Mouse (Mus musculus) neural tube, embryonic 13.5 days (tissue): Measurements from ENCODE around the gene Olfr1138. TPM values are rescaled to one million over a fixed set of nuclear protein-coding genes. Genes with fewer than 3 reads are reported as not detected.

Source experiments
- ATAC-seq: fragments of 200-750 bp; cut with Nextera tagmentation; 2 replicates; pipeline ENCODE4 v1.8.0; 2017; ENCODE audit warnings: low read depth, mild to moderate bottlenecking, moderate TSS enrichment, moderate library complexity
- H3K27ac ChIP-seq: fragments of 300-500 bp; sonication (generic); replicated peaks from 2 replicates; pipeline ENCODE4 v1.5.1; 2015; ENCODE audit warnings: moderate library complexity, mild to moderate bottlenecking, inconsistent platforms
- H3K27me3 ChIP-seq: fragments of 300-500 bp; sonication (generic); 2 replicates; pipeline ENCODE4 v1.6.1; 2015; ENCODE audit warnings: mild to moderate bottlenecking, inconsistent platforms
- H3K36me3 ChIP-seq: fragments of 300-500 bp; sonication (generic); 2 replicates; pipeline ENCODE4 v1.6.1; 2015; ENCODE audit warnings: mild to moderate bottlenecking, inconsistent platforms
- H3K4me1 ChIP-seq: fragments of 300-500 bp; sonication (generic); replicated peaks from 2 replicates; pipeline ENCODE4 v1.6.1; 2015; ENCODE audit warnings: inconsistent platforms
- H3K4me2 ChIP-seq: fragments of 300-500 bp; sonication (generic); 2 replicates; pipeline ENCODE4 v1.6.1; 2015; ENCODE audit warnings: inconsistent platforms, mild to moderate bottlenecking, moderate library complexity
- H3K4me3 ChIP-seq: fragments of 300-500 bp; sonication (generic); 2 replicates; pipeline ENCODE4 v1.5.1; 2015; ENCODE audit warnings: mild to moderate bottlenecking, inconsistent platforms
- H3K9ac ChIP-seq: fragments of 300-500 bp; sonication (generic); 2 replicates; pipeline ENCODE4 v1.6.1; 2015; ENCODE audit warnings: moderate library complexity, mild to moderate bottlenecking, inconsistent platforms
- H3K9me3 ChIP-seq: fragments of 300-500 bp; sonication (generic); 2 replicates; pipeline ENCODE4 v1.6.1; 2016; ENCODE audit warnings: inconsistent platforms
- WGBS: fragments of 180-500 bp; shearing (Covaris S2); methylation state at CpG from one replicate; pipeline ENCODE4 v1.1.7; 2015; 5-methylcytosine and 5-hydroxymethylcytosine counted together
- polyA plus RNA-seq: library from polyadenylated mRNA; unstranded; fragments of >200 nt; fragmentation: Nextera tagmentation; extraction: Ambion mirVana; gene quantifications from 2 replicates; pipeline ENCODE4 v1.2.1, GENCODE M21; 2015

Gene Olfr1138
- polyA plus RNA-seq, result not detected in 2 replicates

DNA sequence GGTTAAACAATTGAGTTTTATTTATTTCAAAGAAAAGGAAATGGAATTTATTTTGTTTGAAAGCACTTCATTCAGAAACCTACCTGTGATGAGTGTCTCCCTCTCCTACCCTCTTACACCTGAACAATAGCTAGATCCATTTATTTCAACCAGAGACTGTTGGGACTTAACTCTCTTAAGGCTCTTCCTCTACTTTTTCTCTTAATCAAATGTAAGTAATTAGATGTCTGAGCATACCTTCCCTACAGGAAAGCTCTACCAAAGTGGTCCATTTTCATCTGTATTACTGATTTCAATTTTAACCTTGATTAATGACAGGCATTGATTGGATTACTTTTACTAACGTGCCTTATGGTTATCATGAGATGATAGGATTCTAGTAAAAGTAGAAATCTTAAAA, at the start of gene Olfr1138:
TSS of gene Olfr1138 (minus strand) at position 101 of the 400 bp plus-strand sequence.
- Histone ChIP-seq H3K9ac (no peak within 1 kb of the TSS), H3K27me3 (no peaks in the 10 kb centered on the region), H3K4me3 (no peak within 1 kb of the TSS), H3K27ac (no peak within 1 kb of the TSS), H3K36me3 (no peaks in the 10 kb centered on the region), H3K4me2 (no peak within 1 kb of the TSS), H3K9me3 (no peaks in the 10 kb centered on the region), H3K4me1 (no peaks in the 10 kb centered on the region)
- ATAC-seq, result no peak
- 89% methylated on average over 1 of the region's 1 CpGs for WGBS

DNA sequence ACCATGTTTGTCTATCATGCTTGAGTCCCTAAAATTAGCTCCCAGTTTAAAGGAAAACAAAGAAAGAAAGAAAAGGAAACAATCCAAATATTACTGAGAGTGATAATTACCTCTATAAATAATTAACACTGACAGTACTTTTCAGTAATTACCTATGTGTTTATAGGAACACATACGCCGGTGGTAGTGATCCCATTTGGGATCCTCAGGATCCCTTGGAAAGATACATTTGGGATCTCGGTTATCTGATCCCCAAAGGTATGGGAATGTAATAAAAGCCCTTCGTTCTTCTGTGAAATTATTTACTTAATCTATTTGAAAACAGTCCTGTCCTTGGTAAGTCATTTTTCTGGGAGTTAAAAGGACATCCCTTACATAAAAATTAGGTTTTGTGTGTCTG, 39.4 kb upstream of the Olfr1138 start, which contains the start of gene Olfr152:
TSS of gene Olfr152 (plus strand) at position 301 of the 400 bp plus-strand sequence.
- no peaks in the 10 kb centered on the region for H3K4me1 ChIP-seq
- no peak within 1 kb of the TSS for H3K9ac ChIP-seq
- no peaks in the 10 kb centered on the region for H3K36me3 ChIP-seq
- H3K4me2 ChIP-seq, result no peak within 1 kb of the TSS
- 77% methylated on average over 4 of the region's 4 CpGs for whole genome bisulfite sequencing
- H3K27ac ChIP-seq, result no peak within 1 kb of the TSS
- no peak for ATAC-seq
- no peak within 1 kb of the TSS for H3K4me3 ChIP-seq
- no peaks in the 10 kb centered on the region for H3K9me3 ChIP-seq
- H3K27me3 ChIP-seq, result no peaks in the 10 kb centered on the region

DNA sequence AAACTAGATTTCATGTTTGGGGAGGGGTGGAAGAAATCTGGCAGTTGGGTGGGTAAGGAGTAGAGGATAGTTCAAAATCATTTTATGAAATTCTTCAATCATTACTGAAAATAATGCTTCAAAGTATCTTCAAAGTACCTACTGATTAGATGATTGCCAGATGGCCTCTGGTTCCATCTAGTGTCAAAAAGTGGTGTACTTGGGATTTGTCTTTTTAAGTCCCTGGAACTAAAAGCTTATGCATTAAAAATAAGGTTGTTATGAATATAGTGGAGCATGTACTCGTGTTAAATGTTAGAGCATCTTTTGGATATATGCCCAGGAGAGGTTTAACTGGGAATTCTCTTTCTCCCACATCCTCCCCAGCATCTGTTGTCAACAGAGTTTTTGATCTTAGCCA, 36.4 kb upstream of the Olfr1138 start:
- Histone ChIP-seq H3K4me2 (no peak overlapping the region), H3K4me3 (no peak overlapping the region), H3K9me3 (no peaks in the 10 kb centered on the region), H3K9ac (no peak overlapping the region), H3K36me3 (no peaks in the 10 kb centered on the region), H3K27ac (no peak overlapping the region), H3K4me1 (no peaks in the 10 kb centered on the region), H3K27me3 (no peaks in the 10 kb centered on the region)
- no peak for ATAC-seq
- 45% methylated on average over 1 of the region's 1 CpGs for WGBS

DNA sequence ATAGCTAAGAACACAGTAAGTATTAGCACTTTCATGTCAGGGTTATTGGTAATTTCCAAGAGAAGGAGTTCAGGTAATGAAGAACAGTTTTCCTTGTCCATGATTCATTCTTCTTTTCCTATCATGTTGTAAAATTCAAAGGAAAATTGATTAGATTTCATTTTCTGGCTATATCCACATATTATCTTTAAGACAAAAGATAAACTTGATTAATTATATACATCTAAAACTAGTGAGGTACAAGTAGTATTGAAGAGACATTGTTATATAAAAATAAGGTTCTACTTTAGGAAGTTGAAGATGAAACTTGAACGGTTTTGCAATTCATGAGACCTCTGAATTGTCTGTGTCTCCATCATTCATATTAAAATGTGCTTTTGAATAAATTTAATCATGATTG, 14.1 kb upstream of the Olfr1138 start, which contains the start of gene Olfr1141:
TSS of gene Olfr1141 (minus strand) at position 101 of the 400 bp plus-strand sequence.
- no peaks in the 10 kb centered on the region for H3K9me3 ChIP-seq
- H3K36me3 ChIP-seq, result no peaks in the 10 kb centered on the region
- 83% methylated on average over 1 of the region's 1 CpGs for whole genome bisulfite sequencing
- no peak for ATAC-seq
- H3K27me3 ChIP-seq, result no peaks in the 10 kb centered on the region
- H3K4me1 ChIP-seq, result no peaks in the 10 kb centered on the region
- H3K4me2 ChIP-seq, result no peak within 1 kb of the TSS
- H3K9ac ChIP-seq, result no peak within 1 kb of the TSS
- H3K27ac ChIP-seq, result no peak within 1 kb of the TSS
- H3K4me3 ChIP-seq, result no peak within 1 kb of the TSS

DNA sequence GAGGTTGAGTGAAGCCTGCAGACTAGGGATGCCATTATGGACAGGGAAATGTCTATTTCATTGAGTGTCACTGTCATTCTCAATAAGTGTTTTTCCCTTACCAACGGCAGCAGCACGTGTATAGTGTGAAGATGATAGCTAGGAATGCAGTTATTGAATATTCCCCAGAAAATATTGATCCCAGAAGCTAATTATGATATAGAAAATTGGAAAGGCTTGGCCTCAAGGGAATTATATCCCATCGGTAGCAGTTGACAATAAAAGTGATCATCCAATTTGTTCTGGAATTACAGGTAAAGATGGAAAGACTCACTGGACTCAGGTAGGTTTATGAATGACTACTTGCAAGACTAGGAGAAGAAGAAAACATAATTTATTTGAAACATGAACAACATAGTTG, 3.7 kb upstream of the Olfr1138 start, which contains the start of gene Olfr1140:
TSS of gene Olfr1140 (plus strand) at position 301 of the 400 bp plus-strand sequence.
- Histone ChIP-seq H3K4me2 (no peak within 1 kb of the TSS), H3K9me3 (no peaks in the 10 kb centered on the region), H3K9ac (no peak within 1 kb of the TSS), H3K36me3 (no peaks in the 10 kb centered on the region), H3K27ac (no peak within 1 kb of the TSS), H3K27me3 (no peaks in the 10 kb centered on the region), H3K4me3 (no peak within 1 kb of the TSS), H3K4me1 (no peaks in the 10 kb centered on the region)
- 70% methylated on average over 3 of the region's 3 CpGs for WGBS
- ATAC-seq, result no peak

DNA sequence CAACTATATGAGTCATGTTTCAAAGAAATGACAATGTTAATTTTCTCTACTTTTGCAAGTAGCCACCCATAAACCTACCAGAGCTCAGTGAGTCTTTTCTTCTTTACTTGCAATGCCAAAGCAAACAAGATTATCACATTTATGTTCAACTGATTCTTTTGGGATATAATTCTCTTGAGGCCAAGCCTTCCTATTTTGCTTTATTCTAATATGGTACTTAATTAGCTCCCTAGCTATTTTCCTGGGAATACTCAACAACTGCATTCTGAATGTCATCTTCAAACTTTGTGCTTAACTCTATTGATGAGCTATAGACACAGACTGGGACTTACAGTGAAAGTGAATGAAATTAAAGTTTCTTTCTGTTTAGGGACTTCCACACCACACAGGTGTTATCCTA, 26.7 kb downstream of the Olfr1138 start, which contains the start of gene Olfr1137:
TSS of gene Olfr1137 (minus strand) at position 101 of the 400 bp plus-strand sequence.
- Histone ChIP-seq H3K9ac (no peak within 1 kb of the TSS), H3K27ac (no peak within 1 kb of the TSS), H3K4me2 (no peak within 1 kb of the TSS), H3K4me3 (no peak within 1 kb of the TSS), H3K27me3 (no peaks in the 10 kb centered on the region), H3K36me3 (no peaks in the 10 kb centered on the region), H3K4me1 (no peaks in the 10 kb centered on the region), H3K9me3 (no peaks in the 10 kb centered on the region)
- no peak for ATAC-seq

DNA sequence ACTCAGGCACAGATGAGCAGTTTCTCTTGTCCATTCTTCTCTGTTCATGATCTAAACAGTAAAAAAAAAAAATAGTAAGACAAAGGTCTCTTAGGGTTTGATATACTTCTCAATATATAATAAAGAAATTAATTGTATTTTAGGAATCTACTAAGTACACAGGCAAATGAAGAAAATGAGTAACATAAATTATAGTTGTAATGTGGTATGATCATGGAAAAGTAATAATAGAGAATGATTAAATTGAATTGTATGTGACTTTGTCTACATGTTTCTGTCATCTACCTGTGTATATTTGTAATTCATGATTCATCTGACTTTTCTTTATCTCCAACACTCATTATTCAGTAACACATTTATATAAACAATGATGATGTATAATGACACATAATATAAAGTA, 45.9 kb downstream of the Olfr1138 start, which contains the start of gene Olfr1136:
TSS of gene Olfr1136 (minus strand) at position 101 of the 400 bp plus-strand sequence.
- H3K9me3 ChIP-seq, result no peaks in the 10 kb centered on the region
- no peak within 1 kb of the TSS for H3K9ac ChIP-seq
- no peak for ATAC-seq
- H3K36me3 ChIP-seq, result no peaks in the 10 kb centered on the region
- H3K27ac ChIP-seq, result no peak within 1 kb of the TSS
- no peaks in the 10 kb centered on the region for H3K4me1 ChIP-seq
- H3K27me3 ChIP-seq, result no peaks in the 10 kb centered on the region
- no peak within 1 kb of the TSS for H3K4me2 ChIP-seq
- no peak within 1 kb of the TSS for H3K4me3 ChIP-seq

Other genes starting within 250 kb of the Olfr1138 start
- not detected in 2 replicates for gene Pramel7, start 242.9 kb downstream of the Olfr1138 start, polyA plus RNA-seq
- gene Pramel6, start 233.4 kb downstream of the Olfr1138 start, polyA plus RNA-seq, result not detected in 2 replicates
- gene Olfr153, start 208.2 kb downstream of the Olfr1138 start, polyA plus RNA-seq, result not detected in 2 replicates
- gene Olfr1128, start 194.4 kb downstream of the Olfr1138 start, polyA plus RNA-seq, result not detected in 2 replicates
- not detected in 2 replicates for gene Olfr1129, start 166.1 kb downstream of the Olfr1138 start, polyA plus RNA-seq
- not detected in 2 replicates for gene Olfr1130, start 133.8 kb downstream of the Olfr1138 start, polyA plus RNA-seq
- gene Olfr1131, start 112.9 kb downstream of the Olfr1138 start, polyA plus RNA-seq, result not detected in 2 replicates
- not detected in 2 replicates for gene Olfr1132, start 102.4 kb downstream of the Olfr1138 start, polyA plus RNA-seq
- gene Olfr1133, start 92.6 kb downstream of the Olfr1138 start, polyA plus RNA-seq, result not detected in 2 replicates
- gene Olfr1134, start 81.5 kb downstream of the Olfr1138 start, polyA plus RNA-seq, result not detected in 2 replicates
- not detected in 2 replicates for gene Olfr1135, start 66.3 kb downstream of the Olfr1138 start, polyA plus RNA-seq
- not detected in 2 replicates for gene Olfr1136, start 46.0 kb downstream of the Olfr1138 start, polyA plus RNA-seq
- not detected in 2 replicates for gene Olfr1137, start 26.8 kb downstream of the Olfr1138 start, polyA plus RNA-seq
- not detected in 2 replicates for gene Olfr1140, start 3.8 kb upstream of the Olfr1138 start, polyA plus RNA-seq
- not detected in 2 replicates for gene Olfr1141, start 14.0 kb upstream of the Olfr1138 start, polyA plus RNA-seq
- gene Olfr152, start 39.5 kb upstream of the Olfr1138 start, polyA plus RNA-seq, result not detected in 2 replicates
- gene Olfr1143, start 60.6 kb upstream of the Olfr1138 start, polyA plus RNA-seq, result not detected in 2 replicates
- not detected in 2 replicates for gene Olfr1145, start 69.8 kb upstream of the Olfr1138 start, polyA plus RNA-seq
- not detected in 2 replicates for gene Olfr1148, start 90.6 kb upstream of the Olfr1138 start, polyA plus RNA-seq
- not detected in 2 replicates for gene Olfr1150-ps1, start 104.0 kb upstream of the Olfr1138 start, polyA plus RNA-seq
- not detected in 2 replicates for gene Olfr1151, start 115.9 kb upstream of the Olfr1138 start, polyA plus RNA-seq
- gene Olfr1152, start 126.5 kb upstream of the Olfr1138 start, polyA plus RNA-seq, result not detected in 2 replicates
- not detected in 2 replicates for gene Olfr1153, start 155.0 kb upstream of the Olfr1138 start, polyA plus RNA-seq
- gene Olfr1154, start 165.2 kb upstream of the Olfr1138 start, polyA plus RNA-seq, result not detected in 2 replicates
- gene Olfr1155, start 205.2 kb upstream of the Olfr1138 start, polyA plus RNA-seq, result not detected in 2 replicates
- not detected in 2 replicates for gene Olfr1156, start 213.1 kb upstream of the Olfr1138 start, polyA plus RNA-seq
- gene Olfr1157, start 228.3 kb upstream of the Olfr1138 start, polyA plus RNA-seq, result not detected in 2 replicates
- not detected in 2 replicates for gene Olfr74, start 234.7 kb upstream of the Olfr1138 start, polyA plus RNA-seq